Mouse (Mus musculus): ENCODE results near the gene Glipr1.

GRCm38 (mm10) chr10:111986453-111986852 is 16.0 kb downstream of the Glipr1 start:
- TF ChIP-seq ZNF384 (IDR thresholded peaks at IDR 0.05; ENCODE audit: low read depth, low read length) (no peak), HCFC1 (IDR thresholded peaks at IDR 0.05; ENCODE audit: borderline replicate concordance, insufficient read depth, low read length) (no peak)

All from ES-E14 (cell line).